Mouse (Mus musculus) kidney, adult 2 months (tissue): ENCODE measurements around the gene Poll.

Experiments
- CTCF ChIP-seq: fragments of 200-500 bp; conservative IDR thresholded peaks from 2 replicates; pipeline ENCODE4 v1.5.1; 2011; ENCODE audit warnings: low read depth, mild to moderate bottlenecking, control low read depth, low read length, moderate library complexity, mixed read lengths; ENCODE audit not compliant: insufficient read depth, insufficient read length
- POLR2A ChIP-seq: fragments of 200-500 bp; IDR thresholded peaks from one replicate; pipeline ENCODE4 v1.6.1; 2011; ENCODE audit warnings: low read depth, low read length, control low read depth

- TF ChIP-seq CTCF (no peak), POLR2A (no peak)
Observed at GRCm38 (mm10) chr19:45586850-45587249, 26.5 kb upstream of the Poll start.
